Mouse (Mus musculus): Measurements from ENCODE around the gene Ttll2.
"Not testable (repeated sequence)": the region's sequence is repeated elsewhere in the genome, so short reads cannot be mapped to it uniquely, and the experiment has no call there.

DNA sequence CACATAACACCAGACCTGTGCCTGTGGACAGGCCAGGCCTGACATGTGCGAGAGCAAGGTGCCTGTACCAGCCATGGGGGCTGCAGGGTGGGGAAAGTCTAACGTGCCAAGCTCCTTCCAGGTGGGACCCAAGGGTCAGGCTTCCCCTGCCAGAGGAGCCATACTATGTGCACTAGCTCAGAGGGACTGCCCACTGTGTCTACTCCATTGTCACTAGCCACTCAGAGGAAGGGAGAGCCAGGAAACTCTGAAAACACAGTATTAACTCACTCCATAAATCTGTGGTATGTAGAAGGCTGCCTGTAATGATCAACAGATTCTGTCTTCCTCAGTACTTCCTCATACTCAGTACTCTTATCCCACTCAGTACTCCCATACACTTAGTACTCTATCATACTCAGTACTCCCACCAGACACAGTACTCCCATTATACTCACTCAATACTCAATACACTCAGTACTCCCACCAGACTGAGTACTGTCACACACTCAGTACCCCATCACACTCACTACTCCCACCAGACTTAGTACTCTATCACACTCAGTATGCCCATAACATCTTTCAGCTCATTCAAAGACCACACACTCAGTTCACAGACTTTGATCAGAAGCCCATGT, 36.0 kb upstream of the Ttll2 start:
- not testable (repeated sequence) for TF ChIP-seq CTCF (IDR thresholded peaks at IDR 0.05; ENCODE audit: low read depth, low read length); POLR2A (IDR thresholded peaks at IDR 0.05; ENCODE audit: insufficient read depth, low read length); EP300 (IDR thresholded peaks at IDR 0.05; ENCODE audit: insufficient read depth, low read depth, low read length)
